Mouse (Mus musculus) erythroblast, embryonic 14.5 days (primary cell): ENCODE results near the gene Ccrl2. TPM values are rescaled to one million over a fixed set of nuclear protein-coding genes. Genes with fewer than 3 reads are reported as not detected.

Source experiments
- H3K27me3 ChIP-seq: 2 replicates; pipeline ENCODE4 v1.6.1; 2012; ENCODE audit warnings: inconsistent platforms; ENCODE audit not compliant: control insufficient read depth
- H3K36me3 ChIP-seq: 2 replicates; pipeline ENCODE4 v1.6.1; 2012; ENCODE audit warnings: mild to moderate bottlenecking, inconsistent platforms; ENCODE audit not compliant: control insufficient read depth
- H3K4me1 ChIP-seq: 2 replicates; pipeline ENCODE4 v1.6.1; 2012; ENCODE audit warnings: inconsistent platforms; ENCODE audit not compliant: control insufficient read depth
- H3K4me3 ChIP-seq: replicated peaks from 2 replicates; pipeline ENCODE3; 2012; ENCODE audit warnings: moderate library complexity, mild to moderate bottlenecking, inconsistent platforms
- H3K9me3 ChIP-seq: 2 replicates; pipeline ENCODE4 v1.6.1; 2012; ENCODE audit warnings: low read length, inconsistent platforms, mixed read lengths; ENCODE audit not compliant: control insufficient read depth
- GATA1 ChIP-seq: IDR thresholded peaks from 2 replicates; pipeline ENCODE4 v1.6.1; 2012; ENCODE audit warnings: low read length, inconsistent platforms, mixed read lengths
- TAL1 ChIP-seq: IDR thresholded peaks from 3 replicates; pipeline ENCODE4 v1.6.1; 2012; ENCODE audit warnings: low read length, inconsistent platforms, mixed read lengths
- polyA plus RNA-seq: library from polyadenylated mRNA; stranded (reverse); fragments of >175 nt; gene quantifications from 2 replicates; pipeline ENCODE4 v1.2.3, GENCODE M21; 2012

The Ccrl2 gene
- polyA plus RNA-seq, 1 experiment: 0.87 TPM

- Histone ChIP-seq H3K36me3 (peaks cover 20% of the 10 kb centered on the region), H3K27me3 (no peaks in the 10 kb centered on the region), H3K4me3 (no peak overlapping the region), H3K4me1 (peaks cover 9% of the 10 kb centered on the region), H3K9me3 (no peaks in the 10 kb centered on the region)
- TF ChIP-seq TAL1 (no peak), GATA1 (no peak)
Observed at GRCm38 (mm10) chr9:111048452-111048851, 8.9 kb downstream of the Ccrl2 start.

GRCm38 (mm10) chr9:111047266-111047665, 10.1 kb downstream of the Ccrl2 start:
- H3K4me1 ChIP-seq: peaks cover 6% of the 10 kb centered on the region
- no peak for TF ChIP-seq TAL1
- TF ChIP-seq GATA1: no peak
- no peaks in the 10 kb centered on the region for H3K9me3 ChIP-seq
- peaks cover 8% of the 10 kb centered on the region for H3K36me3 ChIP-seq
- no peak overlapping the region for H3K4me3 ChIP-seq
- no peaks in the 10 kb centered on the region for H3K27me3 ChIP-seq

- TF ChIP-seq TAL1: no peak
- no peak for TF ChIP-seq GATA1
- Histone ChIP-seq H3K27me3 (no peaks in the 10 kb centered on the region), H3K36me3 (no peaks in the 10 kb centered on the region), H3K4me1 (peaks cover 4% of the 10 kb centered on the region), H3K9me3 (no peaks in the 10 kb centered on the region), H3K4me3 (no peak overlapping the region)
Observed at GRCm38 (mm10) chr9:111046222-111046621, 11.1 kb downstream of the Ccrl2 start.

- Histone ChIP-seq H3K4me1 (peaks cover under 1% of the 10 kb centered on the region), H3K4me3 (no peak overlapping the region), H3K36me3 (no peaks in the 10 kb centered on the region), H3K9me3 (no peaks in the 10 kb centered on the region), H3K27me3 (no peaks in the 10 kb centered on the region)
- TF ChIP-seq TAL1 (no peak), GATA1 (no peak)
Observed at GRCm38 (mm10) chr9:111042266-111042665, 15.1 kb downstream of the Ccrl2 start.

GRCm38 (mm10) chr9:111039966-111040365, 17.4 kb downstream of the Ccrl2 start:
- Histone ChIP-seq H3K36me3 (no peaks in the 10 kb centered on the region), H3K4me1 (no peaks in the 10 kb centered on the region), H3K4me3 (no peak overlapping the region), H3K27me3 (no peaks in the 10 kb centered on the region), H3K9me3 (no peaks in the 10 kb centered on the region)
- TF ChIP-seq GATA1: no peak
- no peak for TF ChIP-seq TAL1

- no peaks in the 10 kb centered on the region for H3K4me1 ChIP-seq
- no peaks in the 10 kb centered on the region for H3K27me3 ChIP-seq
- no peaks in the 10 kb centered on the region for H3K36me3 ChIP-seq
- no peaks in the 10 kb centered on the region for H3K9me3 ChIP-seq
- H3K4me3 ChIP-seq: no peak overlapping the region
- TF ChIP-seq TAL1: no peak
- TF ChIP-seq GATA1: no peak
Observed at GRCm38 (mm10) chr9:111033717-111034116, 23.6 kb downstream of the Ccrl2 start.

- Histone ChIP-seq H3K4me3 (no peak overlapping the region), H3K9me3 (no peaks in the 10 kb centered on the region), H3K27me3 (no peaks in the 10 kb centered on the region), H3K4me1 (no peaks in the 10 kb centered on the region), H3K36me3 (no peaks in the 10 kb centered on the region)
- TF ChIP-seq TAL1: no peak
- TF ChIP-seq GATA1: no peak
Observed at GRCm38 (mm10) chr9:111026791-111027190, 30.5 kb downstream of the Ccrl2 start.

- H3K27me3 ChIP-seq: no peaks in the 10 kb centered on the region
- H3K9me3 ChIP-seq: no peaks in the 10 kb centered on the region
- peaks cover 3% of the 10 kb centered on the region; the same call in 1 of the 2 replicates for H3K4me1 ChIP-seq
- H3K4me3 ChIP-seq: no peak within 1 kb of the TSS
- TF ChIP-seq GATA1 (no peak), TAL1 (no peak)
- no peaks in the 10 kb centered on the region for H3K36me3 ChIP-seq
Observed at GRCm38 (mm10) chr9:111019022-111019421, 38.3 kb downstream of the Ccrl2 start, which contains the start of gene Ltf. TSS of gene Ltf (plus strand) at chr9:111019271.

GRCm38 (mm10) chr9:111015658-111016057, 41.7 kb downstream of the Ccrl2 start:
- no peak overlapping the region for H3K4me3 ChIP-seq
- TF ChIP-seq TAL1 (no peak), GATA1 (no peak)
- H3K9me3 ChIP-seq: no peaks in the 10 kb centered on the region
- no peaks in the 10 kb centered on the region for H3K27me3 ChIP-seq
- peaks cover 3% of the 10 kb centered on the region; the same call in 1 of the 2 replicates for H3K4me1 ChIP-seq
- no peaks in the 10 kb centered on the region for H3K36me3 ChIP-seq

GRCm38 (mm10) chr9:111012041-111012440, 45.3 kb downstream of the Ccrl2 start:
- TF ChIP-seq TAL1 (no peak), GATA1 (no peak)

More at GRCm38 (mm10) chr9:111012041-111012440, 45.3 kb downstream of the Ccrl2 start:
- H3K27me3 ChIP-seq: no peaks in the 10 kb centered on the region
- H3K9me3 ChIP-seq: no peaks in the 10 kb centered on the region
- no peak overlapping the region for H3K4me3 ChIP-seq
- H3K4me1 ChIP-seq: no peaks in the 10 kb centered on the region
- no peaks in the 10 kb centered on the region for H3K36me3 ChIP-seq
